Comparison of ENCODE assay signal across 24 mouse cellular contexts in the genomic region with DNA sequence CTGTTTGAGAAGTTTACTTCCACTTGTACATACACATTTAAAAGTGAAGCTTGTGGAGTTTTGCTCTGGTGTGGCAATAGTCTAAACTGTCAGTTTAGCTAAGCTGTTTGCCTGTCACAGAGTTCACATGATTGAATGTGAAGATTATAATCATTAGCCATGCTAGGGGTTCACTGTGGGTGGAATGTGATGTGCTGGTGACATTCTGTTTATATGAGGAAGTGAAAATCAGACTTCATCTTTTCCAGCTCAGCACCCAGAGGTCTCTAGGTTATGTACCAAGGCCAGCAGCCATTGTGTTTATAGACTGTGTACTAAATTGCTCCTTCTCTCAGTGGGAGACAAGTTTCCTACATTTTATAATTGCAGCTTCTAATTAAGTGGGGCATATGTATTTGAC.
DNase-seq lines count a peak whose midpoint lies in the region; ATAC-seq and TF ChIP-seq lines count a peak whose summit lies in the region.
"Had no signal": no experiment of that assay in that cellular context is flagged by ENCODE, and none has a peak within 500 bp of the region (broad histone marks: within the 10 kb centered on the region; RNA-seq: fewer than 3 reads in every experiment).

No protein-coding gene starts in this region.

- no peaks in the 10 kb centered on the region for H3K9me3 ChIP-seq in embryonic facial prominence, embryonic 11.5 days (replicated peaks; ENCODE audit: control insufficient read depth, low read length)
- no peaks in the 10 kb centered on the region for H3K9me3 ChIP-seq in embryonic facial prominence, embryonic 10.5 days
- no peaks in the 10 kb centered on the region for H3K9me3 ChIP-seq in lung, postnatal 0 days (ENCODE audit: low read length)
- H3K9me3 ChIP-seq in midbrain, embryonic 10.5 days (replicated peaks), result no peaks in the 10 kb centered on the region
- H3K9me3 ChIP-seq: embryonic facial prominence, embryonic 15.5 days; liver, embryonic 15.5 days; midbrain, embryonic 15.5 days had no signal

- no peak overlapping the region for H3K4me3 ChIP-seq in embryonic facial prominence, embryonic 11.5 days (ENCODE audit: low read depth, low read length)
- no peak overlapping the region for H3K4me3 ChIP-seq in embryonic facial prominence, embryonic 10.5 days
- no peak overlapping the region for H3K4me3 ChIP-seq in lung, postnatal 0 days (ENCODE audit: low read depth, low read length)
- no peak overlapping the region for H3K4me3 ChIP-seq in midbrain, embryonic 10.5 days
- H3K4me3 ChIP-seq: embryonic facial prominence, embryonic 15.5 days; left cerebral cortex, adult 2 months; liver, embryonic 15.5 days; midbrain, embryonic 15.5 days had no signal

- H3K9ac ChIP-seq in embryonic facial prominence, embryonic 11.5 days (replicated peaks; ENCODE audit: low read length), result no peak overlapping the region
- H3K9ac ChIP-seq in lung, postnatal 0 days (replicated peaks; ENCODE audit: low read depth), result no peak overlapping the region
- H3K9ac ChIP-seq: embryonic facial prominence, embryonic 15.5 days; hindbrain, embryonic 14.5 days; liver, embryonic 15.5 days; midbrain, embryonic 15.5 days had no signal

- no peaks in the 10 kb centered on the region for H3K36me3 ChIP-seq in embryonic facial prominence, embryonic 11.5 days (replicated peaks; ENCODE audit: control insufficient read depth, insufficient read depth, low read depth, low read length)
- no peaks in the 10 kb centered on the region for H3K36me3 ChIP-seq in embryonic facial prominence, embryonic 10.5 days (replicated peaks)
- H3K36me3 ChIP-seq in lung, postnatal 0 days (ENCODE audit: insufficient read depth, low read length), result no peaks in the 10 kb centered on the region
- no peaks in the 10 kb centered on the region for H3K36me3 ChIP-seq in midbrain, embryonic 10.5 days
- H3K36me3 ChIP-seq: embryonic facial prominence, embryonic 15.5 days; liver, embryonic 15.5 days; midbrain, embryonic 15.5 days had no signal

- no peaks in the 10 kb centered on the region for H3K27me3 ChIP-seq in embryonic facial prominence, embryonic 11.5 days (ENCODE audit: control insufficient read depth, insufficient read depth, low read length)
- no peaks in the 10 kb centered on the region for H3K27me3 ChIP-seq in embryonic facial prominence, embryonic 10.5 days (replicated peaks; ENCODE audit: low read depth, poor library complexity, severe bottlenecking)
- H3K27me3 ChIP-seq in lung, postnatal 0 days (replicated peaks; ENCODE audit: insufficient read depth, low read length), result no peaks in the 10 kb centered on the region
- no peaks in the 10 kb centered on the region for H3K27me3 ChIP-seq in midbrain, embryonic 10.5 days (ENCODE audit: low read depth, poor library complexity, severe bottlenecking)
- H3K27me3 ChIP-seq: embryonic facial prominence, embryonic 15.5 days; liver, embryonic 15.5 days; midbrain, embryonic 15.5 days; Patski had no signal

- no peak for TF ChIP-seq CTCF in lung, postnatal 0 days (IDR thresholded peaks at IDR 0.05)

- H3K4me2 ChIP-seq in embryonic facial prominence, embryonic 11.5 days (ENCODE audit: low read depth, low read length), result no peak overlapping the region
- H3K4me2 ChIP-seq in lung, postnatal 0 days (replicated peaks; ENCODE audit: low read depth, low read length), result no peak overlapping the region
- H3K4me2 ChIP-seq: embryonic facial prominence, embryonic 15.5 days; hindbrain, embryonic 14.5 days; liver, embryonic 15.5 days; midbrain, embryonic 15.5 days had no signal

- no peak for ATAC-seq in embryonic facial prominence, embryonic 11.5 days (replicated peaks; ENCODE audit: insufficient number of reproducible peaks, low FRiP score, low TSS enrichment, low read depth)
- 0 out of 2 replicates have a peak, but pooled peaks have one; percentile 16 for ATAC-seq in lung, postnatal 0 days
- peak; percentile 87 for ATAC-seq in megakaryocyte progenitor cell, adult 5-6 weeks (replicated peaks; ENCODE audit: poor library complexity)
- ATAC-seq: forebrain, embryonic 16.5 days; inflammation-experienced regulatory T-cells, adult 6 months; midbrain, embryonic 15.5 days; Patski had no signal

- peak; percentile 23 for DNase-seq in embryonic facial prominence, embryonic 11.5 days (ENCODE audit: low spot score)
- DNase-seq in embryonic facial prominence, embryonic 10.5 days (ENCODE audit: low spot score), result no peak
- no peak for DNase-seq in lung, postnatal 0 days (ENCODE audit: low spot score)
- no peak for DNase-seq in lung, postnatal 4 days
- no peak for DNase-seq in frontal cortex, postnatal 10 days (ENCODE audit: low spot score in 2 of 2)
- DNase-seq in midbrain, embryonic 10.5 days (ENCODE audit: low spot score), result no peak
- no peak for DNase-seq in frontal cortex, adult 2 months (ENCODE audit: extremely low spot score in 1 of 2, low spot score in 1 of 2)
- DNase-seq: adrenal gland, adult 2 months; cerebellum, adult 18-20 months; cerebellum, postnatal 14 days; gastrocnemius, postnatal 36 days; heart, postnatal 4 days; kidney, adult 2 months; right cerebral cortex, postnatal 14 days had no signal

- no peak overlapping the region for H3K27ac ChIP-seq in embryonic facial prominence, embryonic 11.5 days (replicated peaks; ENCODE audit: low read depth, low read length)
- H3K27ac ChIP-seq in embryonic facial prominence, embryonic 10.5 days (replicated peaks), result no peak overlapping the region
- H3K27ac ChIP-seq in lung, postnatal 0 days (ENCODE audit: low read length), result no peak overlapping the region
- H3K27ac ChIP-seq in midbrain, embryonic 10.5 days (replicated peaks), result no peak overlapping the region
- H3K27ac ChIP-seq: embryonic facial prominence, embryonic 15.5 days; hindbrain, embryonic 14.5 days; kidney, postnatal 0 days; left cerebral cortex, adult 2 months; liver, embryonic 15.5 days; midbrain, embryonic 15.5 days had no signal

- TF ChIP-seq EP300 in lung, postnatal 0 days (IDR thresholded peaks at IDR 0.05), result no peak

- H3K4me1 ChIP-seq in embryonic facial prominence, embryonic 11.5 days (ENCODE audit: control insufficient read depth, insufficient read depth, low read length), result no peaks in the 10 kb centered on the region
- no peaks in the 10 kb centered on the region for H3K4me1 ChIP-seq in embryonic facial prominence, embryonic 10.5 days
- H3K4me1 ChIP-seq in lung, postnatal 0 days (ENCODE audit: insufficient read depth, low read depth, low read length), result no peaks in the 10 kb centered on the region
- no peaks in the 10 kb centered on the region for H3K4me1 ChIP-seq in midbrain, embryonic 10.5 days
- H3K4me1 ChIP-seq: embryonic facial prominence, embryonic 15.5 days; liver, embryonic 15.5 days; midbrain, embryonic 15.5 days had no signal
